Mouse (Mus musculus): ENCODE results near the gene Dis3l.
A peak's percentile ranks its signal among the peaks of the same experiment; 100 is the strongest.

Dis3l gene

GRCm38 (mm10) chr9:64341254-64341566 is at the start of gene Dis3l:
Dis3l (minus strand) TSS chr9:64341288.
- peak; percentile 18 for DNase-seq (ENCODE audit: extremely low read depth, low read depth)

GRCm38 (mm10) chr9:64389576-64390292 is 48.6 kb upstream of the Dis3l start:
- no peak for DNase-seq (ENCODE audit: extremely low read depth, low read depth)

- no peak for DNase-seq (ENCODE audit: extremely low read depth, low read depth)
These were observed 45.6 kb upstream of the Dis3l start for GRCm38 (mm10) chr9:64386466-64387211.

GRCm38 (mm10) chr9:64385511-64386465 is 44.7 kb upstream of the Dis3l start, which contains the start of gene Megf11:
Megf11 (plus strand) TSS chr9:64385626.
- DNase-seq (ENCODE audit: extremely low read depth, low read depth) = no peak

- DNase-seq (ENCODE audit: extremely low read depth, low read depth) = no peak
These were observed 42.1 kb upstream of the Dis3l start for GRCm38 (mm10) chr9:64383021-64383788.

GRCm38 (mm10) chr9:64376380-64376779 is 35.3 kb upstream of the Dis3l start:
- DNase-seq (ENCODE audit: extremely low read depth, low read depth) = no peak

GRCm38 (mm10) chr9:64371305-64371819 is 30.3 kb upstream of the Dis3l start:
- DNase-seq (ENCODE audit: extremely low read depth, low read depth) = no peak

- DNase-seq (ENCODE audit: extremely low read depth, low read depth) = no peak
These were observed 28.8 kb upstream of the Dis3l start for GRCm38 (mm10) chr9:64369871-64370270.

GRCm38 (mm10) chr9:64361231-64361950 is 20.3 kb upstream of the Dis3l start:
- DNase-seq (ENCODE audit: extremely low read depth, low read depth) = no peak

GRCm38 (mm10) chr9:64355627-64356026 is 14.5 kb upstream of the Dis3l start:
- no peak for DNase-seq (ENCODE audit: extremely low read depth, low read depth)

- peak; percentile 26 for DNase-seq (ENCODE audit: extremely low read depth, low read depth)
These were observed 10.1 kb upstream of the Dis3l start for GRCm38 (mm10) chr9:64351191-64351590.

GRCm38 (mm10) chr9:64349490-64349889 is 8.4 kb upstream of the Dis3l start:
- no peak for DNase-seq (ENCODE audit: extremely low read depth, low read depth)

- no peak for DNase-seq (ENCODE audit: extremely low read depth, low read depth)
These were observed 6.3 kb upstream of the Dis3l start for GRCm38 (mm10) chr9:64347377-64347776.

GRCm38 (mm10) chr9:64345931-64346330 is 4.8 kb upstream of the Dis3l start:
- DNase-seq (ENCODE audit: extremely low read depth, low read depth) = peak; percentile 21

- DNase-seq (ENCODE audit: extremely low read depth, low read depth) = no peak
These were observed 2.6 kb upstream of the Dis3l start for GRCm38 (mm10) chr9:64343656-64344055.

- no peak for DNase-seq (ENCODE audit: extremely low read depth, low read depth)
These were observed 583 bp upstream of the Dis3l start for GRCm38 (mm10) chr9:64341671-64342070.

GRCm38 (mm10) chr9:64340351-64341253 is 486 bp downstream of the Dis3l start:
- DNase-seq (ENCODE audit: extremely low read depth, low read depth) = peak; percentile 46

- no peak for DNase-seq (ENCODE audit: extremely low read depth, low read depth)
These were observed 1.7 kb downstream of the Dis3l start for GRCm38 (mm10) chr9:64339361-64339760.

- DNase-seq (ENCODE audit: extremely low read depth, low read depth) = no peak
These were observed 5.3 kb downstream of the Dis3l start for GRCm38 (mm10) chr9:64335825-64336224.

All from MEL-GATA-1-ER (cell line).